Mouse (Mus musculus): ENCODE results near the gene Rtp4. TPM values are rescaled to one million over a fixed set of nuclear protein-coding genes. Genes with fewer than 3 reads are reported as not detected.

Rtp4 gene
- polyA plus RNA-seq, 2 experiments = 3.4 to 3.9 TPM

DNA sequence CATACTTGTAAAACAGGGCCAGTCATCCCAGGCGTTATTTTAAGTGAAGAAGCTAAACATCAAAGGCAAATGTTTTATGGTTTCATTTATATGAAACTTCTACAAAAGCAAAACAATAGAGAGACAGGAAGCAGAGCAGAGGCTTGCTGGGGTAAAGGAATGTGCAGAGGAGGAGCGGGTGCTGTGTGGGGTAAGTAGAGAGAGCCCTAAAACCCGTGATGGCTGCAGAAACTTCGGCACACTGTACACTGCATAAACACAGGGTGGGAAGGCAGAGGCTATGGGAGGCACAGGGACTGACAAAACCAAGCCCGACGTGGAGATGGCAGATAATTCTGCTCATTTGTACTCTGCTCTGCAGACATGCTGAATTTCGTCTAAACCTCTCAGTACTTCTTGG, 24.3 kb downstream of the Rtp4 start:
- Histone ChIP-seq H3K27ac (no peak overlapping the region), H3K9ac (replicated peaks) (no peak overlapping the region), H3K27me3 (ENCODE audit: control insufficient read depth, insufficient read depth, low read length) (no peaks in the 10 kb centered on the region), H3K4me2 (ENCODE audit: low read depth) (no peak overlapping the region), H3K4me3 (ENCODE audit: insufficient read depth in 1 of 2, low read depth in 2 of 2, low read length in 2 of 2) (no peak overlapping the region), H3K4me1 (replicated peaks; ENCODE audit: control insufficient read depth in 2 of 2, insufficient read depth in 2 of 2, low read length in 1 of 2) (peaks cover 0 to 3% of the 10 kb centered on the region in 2 experiments; a peak in 1 of 4 replicates), H3K9me3 (ENCODE audit: control insufficient read depth, low read length) (no peaks in the 10 kb centered on the region), H3K36me3 (replicated peaks; ENCODE audit: control insufficient read depth, insufficient read depth, low read depth) (no peaks in the 10 kb centered on the region)
- no peak for ATAC-seq (ENCODE audit: insufficient read depth)
- no peak for DNase-seq (ENCODE audit: low read depth in 3 of 3, low spot score in 3 of 3)
- 40% methylated on average over 7 of the region's 7 CpGs for WGBS (ENCODE audit: insufficient replicate concordance)
- no peak for TF ChIP-seq EP300 (IDR thresholded peaks at IDR 0.05; ENCODE audit: low read depth)
- no peak for TF ChIP-seq CTCF (IDR thresholded peaks at IDR 0.05; ENCODE audit: low read depth)

DNA sequence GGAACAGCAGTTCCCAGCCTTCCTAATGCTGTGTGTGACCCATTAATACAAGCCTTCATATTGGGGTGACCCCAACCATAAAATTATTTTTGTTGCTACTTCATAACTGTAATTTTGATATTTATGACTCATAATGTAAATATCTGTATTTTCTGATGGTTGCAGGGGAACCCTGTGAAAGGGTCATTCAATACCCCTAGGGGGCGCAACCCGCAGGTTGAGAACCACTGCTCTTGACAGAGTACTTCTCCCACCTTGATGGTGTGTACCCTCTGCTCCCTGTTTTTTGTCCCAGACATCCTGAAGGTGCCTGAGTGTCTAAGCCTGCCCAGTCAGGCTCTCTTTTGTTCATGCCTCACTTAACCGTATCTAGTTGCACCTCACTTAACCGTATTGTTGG, 27.7 kb downstream of the Rtp4 start:
- 68% methylated on average over 4 of the region's 4 CpGs for WGBS (ENCODE audit: insufficient replicate concordance)

DNA sequence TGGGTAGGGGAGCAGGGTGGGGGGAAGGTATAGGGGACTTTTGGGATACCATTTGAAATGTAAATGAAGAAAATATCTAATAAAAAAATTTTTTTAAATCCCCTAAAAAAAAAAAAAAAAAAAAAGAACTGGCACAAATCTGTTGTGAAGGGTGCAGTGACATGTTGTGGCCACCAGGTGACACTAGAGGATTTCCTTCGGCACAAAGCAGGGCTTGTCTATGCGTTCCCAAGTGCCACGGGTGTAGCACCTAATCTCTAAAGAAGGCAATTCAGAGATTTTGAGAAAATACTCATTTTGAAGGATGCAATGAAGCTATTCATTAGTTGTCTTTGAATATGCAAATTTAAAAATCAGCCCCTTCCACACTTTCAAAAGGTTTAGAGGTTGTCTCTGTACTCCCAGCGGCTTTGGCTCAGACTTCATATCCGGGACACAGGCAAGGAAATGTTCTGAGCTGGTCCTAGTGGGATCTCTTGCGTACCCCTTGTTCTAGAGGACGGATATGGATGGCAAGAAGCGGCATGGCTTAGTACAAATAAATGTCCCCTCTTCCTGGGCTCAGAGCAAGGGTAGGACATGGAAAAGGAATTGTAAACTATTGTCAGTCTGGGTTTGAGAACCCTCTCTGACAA, 30.4 kb downstream of the Rtp4 start:
- no peak for ATAC-seq (ENCODE audit: insufficient read depth)
- TF ChIP-seq CTCF (IDR thresholded peaks at IDR 0.05; ENCODE audit: low read depth) (peak; percentile 82), EP300 (IDR thresholded peaks at IDR 0.05; ENCODE audit: low read depth) (no peak)
- peak; percentile 4 to 16 (median 4) for DNase-seq (ENCODE audit: low read depth in 3 of 3, low spot score in 3 of 3)
- Histone ChIP-seq H3K27ac (no peak overlapping the region), H3K9me3 (ENCODE audit: control insufficient read depth, low read length) (no peaks in the 10 kb centered on the region), H3K4me3 (ENCODE audit: insufficient read depth in 1 of 2, low read depth in 2 of 2, low read length in 2 of 2) (no peak overlapping the region), H3K9ac (replicated peaks) (no peak overlapping the region), H3K4me1 (replicated peaks; ENCODE audit: control insufficient read depth in 2 of 2, insufficient read depth in 2 of 2, low read length in 1 of 2) (no peaks in the 10 kb centered on the region), H3K36me3 (replicated peaks; ENCODE audit: control insufficient read depth, insufficient read depth, low read depth) (no peaks in the 10 kb centered on the region), H3K4me2 (ENCODE audit: low read depth) (no peak overlapping the region), H3K27me3 (ENCODE audit: control insufficient read depth, insufficient read depth, low read length) (no peaks in the 10 kb centered on the region)
- WGBS (ENCODE audit: insufficient replicate concordance) = 32% methylated on average over 8 of the region's 8 CpGs

More for the DNA sequence above, 27.7 kb downstream of the Rtp4 start:
- Histone ChIP-seq H3K4me2 (ENCODE audit: low read depth) (no peak overlapping the region), H3K9ac (replicated peaks) (no peak overlapping the region), H3K4me1 (replicated peaks; ENCODE audit: control insufficient read depth in 2 of 2, insufficient read depth in 2 of 2, low read length in 1 of 2) (no peaks in the 10 kb centered on the region), H3K9me3 (ENCODE audit: control insufficient read depth, low read length) (no peaks in the 10 kb centered on the region), H3K27me3 (ENCODE audit: control insufficient read depth, insufficient read depth, low read length) (no peaks in the 10 kb centered on the region), H3K36me3 (replicated peaks; ENCODE audit: control insufficient read depth, insufficient read depth, low read depth) (no peaks in the 10 kb centered on the region), H3K4me3 (ENCODE audit: insufficient read depth in 1 of 2, low read depth in 2 of 2, low read length in 2 of 2) (no peak overlapping the region), H3K27ac (no peak overlapping the region)
- TF ChIP-seq CTCF (IDR thresholded peaks at IDR 0.05; ENCODE audit: low read depth) = peak; percentile 32
- no peak for TF ChIP-seq EP300 (IDR thresholded peaks at IDR 0.05; ENCODE audit: low read depth)
- no peak for ATAC-seq (ENCODE audit: insufficient read depth)
- DNase-seq (ENCODE audit: low read depth in 3 of 3, low spot score in 3 of 3) = no peak

DNA sequence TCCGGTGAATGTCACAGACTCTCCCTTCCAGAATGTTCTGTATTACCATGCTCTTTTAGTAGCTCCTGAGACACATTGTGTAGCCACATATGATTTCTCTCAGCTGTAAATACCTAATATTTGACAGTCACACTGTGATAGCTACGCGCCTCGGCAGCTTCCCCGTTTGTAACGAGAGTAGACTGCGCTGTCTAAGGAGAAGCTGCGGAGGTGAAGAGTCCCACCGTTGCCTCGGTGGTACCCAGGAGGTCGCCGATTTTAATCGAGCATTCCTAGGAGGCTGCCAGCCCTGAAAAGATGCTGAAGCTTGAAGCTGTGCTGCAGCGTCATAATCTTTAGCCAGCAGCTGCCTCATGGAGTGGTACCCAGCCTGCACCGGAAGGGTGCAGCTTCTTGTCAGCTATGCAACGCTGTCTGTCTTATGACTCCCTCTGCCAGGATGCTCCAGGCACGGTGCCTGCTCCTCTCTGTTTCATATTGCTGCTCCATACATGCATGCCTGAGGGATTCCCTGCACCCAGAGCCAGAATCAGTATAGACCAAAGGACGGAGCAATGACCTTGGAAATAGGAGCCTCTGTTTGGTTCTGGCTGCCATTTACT, 31.0 kb downstream of the Rtp4 start:
- DNase-seq (ENCODE audit: low read depth in 3 of 3, low spot score in 3 of 3) (no peak), ATAC-seq (ENCODE audit: insufficient read depth) (no peak)
- H3K27me3 ChIP-seq (ENCODE audit: control insufficient read depth, insufficient read depth, low read length) = no peaks in the 10 kb centered on the region
- no peaks in the 10 kb centered on the region for H3K36me3 ChIP-seq (replicated peaks; ENCODE audit: control insufficient read depth, insufficient read depth, low read depth)
- H3K4me3 ChIP-seq (ENCODE audit: insufficient read depth in 1 of 2, low read depth in 2 of 2, low read length in 2 of 2) = no peak overlapping the region
- no peaks in the 10 kb centered on the region for H3K9me3 ChIP-seq (ENCODE audit: control insufficient read depth, low read length)
- TF ChIP-seq CTCF (IDR thresholded peaks at IDR 0.05; ENCODE audit: low read depth) (no peak), EP300 (IDR thresholded peaks at IDR 0.05; ENCODE audit: low read depth) (no peak)
- H3K4me1 ChIP-seq (replicated peaks; ENCODE audit: control insufficient read depth in 2 of 2, insufficient read depth in 2 of 2, low read length in 1 of 2) = no peaks in the 10 kb centered on the region
- H3K9ac ChIP-seq (replicated peaks) = no peak overlapping the region
- 71% methylated on average over 18 of the region's 18 CpGs for WGBS (ENCODE audit: insufficient replicate concordance)
- no peak overlapping the region for H3K27ac ChIP-seq
- no peak overlapping the region for H3K4me2 ChIP-seq (ENCODE audit: low read depth)

DNA sequence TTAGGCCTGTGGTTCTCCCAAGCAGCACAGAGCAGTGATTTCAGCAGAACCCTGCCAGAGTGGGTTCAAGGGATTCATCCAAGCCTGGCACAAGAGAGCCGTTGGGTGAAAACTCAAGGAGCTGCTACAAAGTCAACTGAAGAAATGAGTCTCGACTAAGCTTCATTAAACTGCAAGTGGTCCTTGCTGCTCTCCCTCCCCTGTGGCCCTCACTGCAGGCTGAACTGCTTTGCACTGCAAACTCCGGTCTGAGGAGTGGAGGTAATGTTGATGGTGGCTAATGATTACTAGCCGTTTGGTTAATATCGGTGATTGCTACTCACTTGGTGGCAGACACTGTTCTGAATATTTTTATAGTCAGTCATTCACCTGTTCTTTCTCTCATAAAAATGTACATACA, 34.6 kb downstream of the Rtp4 start:
- Histone ChIP-seq H3K27me3 (ENCODE audit: control insufficient read depth, insufficient read depth, low read length) (no peaks in the 10 kb centered on the region), H3K4me2 (ENCODE audit: low read depth) (no peak overlapping the region), H3K9ac (replicated peaks) (no peak overlapping the region), H3K9me3 (ENCODE audit: control insufficient read depth, low read length) (no peaks in the 10 kb centered on the region), H3K36me3 (replicated peaks; ENCODE audit: control insufficient read depth, insufficient read depth, low read depth) (no peaks in the 10 kb centered on the region), H3K4me1 (replicated peaks; ENCODE audit: control insufficient read depth in 2 of 2, insufficient read depth in 2 of 2, low read length in 1 of 2) (no peaks in the 10 kb centered on the region), H3K4me3 (ENCODE audit: insufficient read depth in 1 of 2, low read depth in 2 of 2, low read length in 2 of 2) (no peak overlapping the region), H3K27ac (no peak overlapping the region)
- no peak for TF ChIP-seq EP300 (IDR thresholded peaks at IDR 0.05; ENCODE audit: low read depth)
- no peak for TF ChIP-seq CTCF (IDR thresholded peaks at IDR 0.05; ENCODE audit: low read depth)
- no peak for DNase-seq (ENCODE audit: low read depth in 3 of 3, low spot score in 3 of 3)
- 67% methylated on average over 5 of the region's 5 CpGs for WGBS (ENCODE audit: insufficient replicate concordance)
- ATAC-seq (ENCODE audit: insufficient read depth) = no peak

All from liver, embryonic 14.5 days (tissue).